Mouse (Mus musculus) liver, embryonic 14.5 days (tissue): Measurements from ENCODE around the gene Pon3. TPM values are rescaled to one million over a fixed set of nuclear protein-coding genes. Genes with fewer than 3 reads are reported as not detected.

Experiments
- ATAC-seq: fragments of 200-750 bp; cut with Nextera tagmentation; 2 replicates; pipeline ENCODE4 v1.8.0; 2017; ENCODE audit warnings: moderate number of reproducible peaks, mild to moderate bottlenecking, moderate library complexity; ENCODE audit not compliant: insufficient read depth
- DNase-seq, 3 experiments: peaks; one replicate each; pipeline ENCODE4 v3.0.0-alpha.2; 2012 to 2013; ENCODE audit warnings: low read depth in 3 of 3, low spot score in 3 of 3
- H3K27ac ChIP-seq: fragments of 300-500 bp; sonication (generic); 2 replicates; pipeline ENCODE4 v1.5.1; 2014; ENCODE audit warnings: moderate library complexity, mild to moderate bottlenecking, control low read depth, inconsistent platforms
- H3K27me3 ChIP-seq: fragments of 300-500 bp; sonication (generic); 2 replicates; pipeline ENCODE4 v1.6.1; 2014; ENCODE audit warnings: mild to moderate bottlenecking, low read length, moderate library complexity; ENCODE audit not compliant: control insufficient read depth, insufficient read depth
- H3K36me3 ChIP-seq: fragments of 300-500 bp; sonication (generic); replicated peaks from 2 replicates; pipeline ENCODE4 v1.6.1; 2014; ENCODE audit warnings: low read depth; ENCODE audit not compliant: control insufficient read depth, insufficient read depth
- H3K4me1 ChIP-seq, 2 experiments: fragments of 200-500 bp in 1 of 2; fragments of 300-500 bp in 1 of 2; sonication (generic) in 1 of 2; replicated peaks; 2 replicates each; pipeline ENCODE4 v1.6.1; 2012 to 2014; ENCODE audit warnings: antibody characterized with exemption in 1 of 2, inconsistent platforms in 1 of 2, low read length in 1 of 2; ENCODE audit not compliant: control insufficient read depth in 2 of 2, insufficient read depth in 2 of 2
- H3K4me2 ChIP-seq: fragments of 300-500 bp; sonication (generic); 2 replicates; pipeline ENCODE4 v1.6.1; 2014; ENCODE audit warnings: low read depth, mild to moderate bottlenecking, control low read depth, moderate library complexity
- H3K4me3 ChIP-seq, 2 experiments: fragments of 200-500 bp in 1 of 2; fragments of 300-500 bp in 1 of 2; sonication (generic) in 1 of 2; 2 replicates each; pipeline ENCODE4 v1.5.1; 2012 to 2014; ENCODE audit warnings: low read depth in 2 of 2, low read length in 2 of 2, mild to moderate bottlenecking in 2 of 2, control low read depth in 1 of 2, inconsistent platforms in 1 of 2, moderate library complexity in 1 of 2; ENCODE audit not compliant: insufficient read depth in 1 of 2
- H3K9ac ChIP-seq: fragments of 300-500 bp; sonication (generic); replicated peaks from 2 replicates; pipeline ENCODE4 v1.6.1; 2014; ENCODE audit warnings: mild to moderate bottlenecking, control low read depth, moderate library complexity
- H3K9me3 ChIP-seq: fragments of 300-500 bp; sonication (generic); 2 replicates; pipeline ENCODE4 v1.6.1; 2016; ENCODE audit warnings: low read length, mixed read lengths; ENCODE audit not compliant: control insufficient read depth
- CTCF ChIP-seq: IDR thresholded peaks from 2 replicates; pipeline ENCODE4 v1.5.1; 2016; ENCODE audit warnings: antibody characterized with exemption, low read depth, control low read depth
- EP300 ChIP-seq: IDR thresholded peaks from 2 replicates; pipeline ENCODE4 v1.6.1; 2016; ENCODE audit warnings: antibody characterized with exemption, low read depth
- WGBS: fragments of 180-500 bp; shearing (Covaris S2); extraction: QIAGEN DNeasy Blood & Tissue Kit; methylation state at CpG from one replicate; pipeline ENCODE4 v1.1.7; 2014; ENCODE audit not compliant: insufficient replicate concordance; 5-methylcytosine and 5-hydroxymethylcytosine counted together
- polyA plus RNA-seq, 2 experiments: library from polyadenylated mRNA; depleted of rRNA in 1 of 2; stranded (reverse) in 1 of 2; unstranded in 1 of 2; fragments of >200 nt; fragmentation: Nextera tagmentation in 1 of 2; extraction: Ambion mirVana in 1 of 2; gene quantifications; 2 replicates each; pipeline versions ENCODE4 v1.2.1 to v1.2.3; 2012 to 2014

Pon3 gene
- polyA plus RNA-seq, 2 experiments = 8.5 to 17.5 TPM

DNA sequence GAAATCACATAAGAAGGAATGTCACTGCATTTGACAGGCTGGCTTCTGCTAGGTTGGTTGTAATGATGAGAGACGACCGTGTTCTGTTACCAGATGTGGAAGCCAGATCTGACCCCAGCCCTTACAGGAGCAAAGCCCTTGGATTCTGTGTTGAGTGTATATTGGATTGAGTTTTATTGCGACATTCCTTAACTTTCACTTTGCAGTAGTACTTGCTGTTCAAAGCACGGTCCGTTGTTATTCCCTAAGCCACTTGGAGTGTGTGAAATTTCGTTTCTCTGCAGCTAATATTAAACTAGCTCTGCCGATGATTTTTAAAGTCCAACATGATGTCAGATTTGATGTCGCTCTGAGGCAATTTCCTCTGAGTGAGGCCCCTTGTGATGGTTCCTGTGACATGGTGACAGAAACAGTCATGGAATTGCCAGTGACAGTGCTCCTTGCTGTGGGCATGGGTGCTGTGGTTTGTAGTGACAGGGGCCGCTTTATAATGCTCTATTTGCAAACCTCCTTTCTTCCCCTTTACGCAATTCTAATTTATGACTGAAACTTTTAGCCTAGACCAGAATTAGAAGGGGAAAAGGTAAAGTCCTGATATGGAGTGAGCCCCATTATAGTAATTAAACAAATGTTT lies 81.8 kb downstream of the Pon3 start:
- Histone ChIP-seq H3K36me3 (no peaks in the 10 kb centered on the region), H3K4me1 (peaks cover 0 to 9% of the 10 kb centered on the region in 2 experiments; a peak in 2 of 4 replicates), H3K4me3 (no peak overlapping the region), H3K9ac (no peak overlapping the region), H3K27ac (no peak overlapping the region), H3K4me2 (no peak overlapping the region), H3K27me3 (no peaks in the 10 kb centered on the region; the same call in 1 of the 2 replicates), H3K9me3 (no peaks in the 10 kb centered on the region)
- 47% methylated on average over 10 of the region's 10 CpGs for WGBS
- no peak for TF ChIP-seq EP300
- no peak for TF ChIP-seq CTCF
- ATAC-seq = no peak
- no peak for DNase-seq

DNA sequence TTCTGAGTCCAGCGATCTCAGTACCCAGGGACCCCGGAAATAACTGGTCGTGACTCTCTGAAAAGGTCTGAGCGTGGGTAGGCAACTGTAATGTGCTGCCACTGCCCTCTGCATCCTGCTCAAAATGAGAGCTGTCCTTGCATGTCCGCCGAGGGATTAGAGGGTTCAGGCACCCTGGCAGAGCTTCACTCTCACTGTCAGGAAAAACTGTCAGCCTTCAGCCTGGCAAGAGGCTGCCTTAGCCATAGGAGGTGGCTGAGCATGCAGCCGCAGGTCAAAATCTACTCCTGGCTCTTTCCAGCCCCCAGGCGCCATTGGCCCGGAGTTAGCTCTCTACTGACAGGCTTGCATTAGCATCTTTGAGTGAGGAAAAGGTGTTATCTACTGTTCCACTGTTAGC lies 83.5 kb downstream of the Pon3 start:
- no peaks in the 10 kb centered on the region for H3K36me3 ChIP-seq
- WGBS = 77% methylated on average over 9 of the region's 9 CpGs

DNA sequence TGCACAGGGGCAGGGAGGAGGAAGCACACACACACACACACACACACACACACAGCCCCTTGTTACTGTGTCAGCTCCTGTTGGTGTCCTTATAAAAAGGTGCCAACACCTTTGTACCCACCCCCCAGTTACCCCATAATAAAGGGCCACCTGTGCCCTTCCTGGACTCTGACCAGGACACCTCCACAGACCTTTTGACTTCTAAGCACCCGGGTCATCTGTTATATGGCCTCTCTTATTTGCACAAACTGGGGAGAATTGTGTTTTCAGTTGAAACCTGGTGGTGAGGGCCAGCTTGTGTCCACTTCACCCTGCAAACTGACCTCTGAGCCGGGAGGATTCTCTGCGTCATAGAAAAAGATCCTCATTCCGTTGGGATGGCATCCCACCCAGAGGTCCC lies 84.7 kb downstream of the Pon3 start:
- Histone ChIP-seq H3K4me1 (peaks cover 6 to 18% of the 10 kb centered on the region in 2 experiments; a peak in 3 of 4 replicates), H3K4me2 (no peak overlapping the region), H3K9ac (no peak overlapping the region), H3K27me3 (no peaks in the 10 kb centered on the region; the same call in 1 of the 2 replicates), H3K4me3 (no peak overlapping the region), H3K9me3 (no peaks in the 10 kb centered on the region), H3K27ac (no peak overlapping the region), H3K36me3 (no peaks in the 10 kb centered on the region)
- WGBS = 69% methylated on average over 4 of the region's 4 CpGs
- ATAC-seq (peak; percentile 60), DNase-seq (no peak)
- TF ChIP-seq EP300 (no peak), CTCF (no peak)

More for the DNA sequence above, 83.5 kb downstream of the Pon3 start:
- H3K4me3 ChIP-seq = no peak overlapping the region
- TF ChIP-seq EP300 = no peak
- H3K4me2 ChIP-seq = no peak overlapping the region
- no peaks in the 10 kb centered on the region for H3K9me3 ChIP-seq
- H3K27me3 ChIP-seq = no peaks in the 10 kb centered on the region; the same call in 1 of the 2 replicates
- no peak for DNase-seq
- H3K4me1 ChIP-seq = peaks cover 0 to 10% of the 10 kb centered on the region in 2 experiments; a peak in 2 of 4 replicates
- H3K27ac ChIP-seq = no peak overlapping the region
- ATAC-seq = no peak
- no peak overlapping the region for H3K9ac ChIP-seq

Other genes starting within 250 kb of the Pon3 start
- 1.9 and 2.0 TPM in 2 replicates for gene Pon1, start 62.3 kb downstream of the Pon3 start, polyA plus RNA-seq (2012; rRNA removed)
- gene Pon1, start 62.3 kb downstream of the Pon3 start, polyA plus RNA-seq (2014; fragmentation: Nextera tagmentation; extraction: Ambion mirVana) = 2.8 and 4.4 TPM in 2 replicates
- 23.7 and 27.3 TPM in 2 replicates for gene Pon2, start 42.2 kb upstream of the Pon3 start, polyA plus RNA-seq (2012; rRNA removed)
- 32.5 and 38.3 TPM in 2 replicates for gene Pon2, start 42.2 kb upstream of the Pon3 start, polyA plus RNA-seq (2014; fragmentation: Nextera tagmentation; extraction: Ambion mirVana)
- gene Asb4, start 127.1 kb upstream of the Pon3 start, polyA plus RNA-seq (2012; rRNA removed) = 2.9 and 4.0 TPM in 2 replicates
- gene Asb4, start 127.1 kb upstream of the Pon3 start, polyA plus RNA-seq (2014; fragmentation: Nextera tagmentation; extraction: Ambion mirVana) = 5.6 and 6.1 TPM in 2 replicates
- 0.39 and 0.59 TPM in 2 replicates for gene Pdk4, start 240.0 kb upstream of the Pon3 start, polyA plus RNA-seq (2012; rRNA removed)
- gene Pdk4, start 240.0 kb upstream of the Pon3 start, polyA plus RNA-seq (2014; fragmentation: Nextera tagmentation; extraction: Ambion mirVana) = 0.67 and 1.4 TPM in 2 replicates